Mouse (Mus musculus) liver, postnatal 0 days (tissue): ENCODE data around the gene 2210011C24Rik.

Source experiments
- CTCF ChIP-seq: sonication (generic); IDR thresholded peaks from 2 replicates; pipeline ENCODE4 v1.5.1; 2016; ENCODE audit warnings: antibody characterized with exemption, low read depth
- EP300 ChIP-seq: IDR thresholded peaks from 2 replicates; pipeline ENCODE4 v1.6.1; 2016; ENCODE audit warnings: antibody characterized with exemption, low read depth, mild to moderate bottlenecking

- TF ChIP-seq EP300 (no peak), CTCF (no peak)
Measured at GRCm38 (mm10) chr8:84027449-84027848, 15.5 kb upstream of the 2210011C24Rik start.
